ENCODE assay signal across 30 mouse cellular contexts in genomic region chr11:100147566-100148353, GRCm38 (mm10). TPM values are rescaled to one million over a fixed set of nuclear protein-coding genes. Genes with fewer than 3 reads are reported as not detected.
DNase-seq lines count a peak whose midpoint lies in the region; ATAC-seq and TF ChIP-seq lines count a peak whose summit lies in the region.
"Had no signal": no experiment of that assay in that cellular context is flagged by ENCODE, and none has a peak within 500 bp of the region (broad histone marks: within the 10 kb centered on the region; RNA-seq: fewer than 3 reads in every experiment).

No protein-coding gene starts in this region.

- H3K27ac ChIP-seq in heart, embryonic 10.5 days, result peak overlapping the region; percentile 67
- H3K27ac ChIP-seq in heart, embryonic 12.5 days (ENCODE audit: poor library complexity, severe bottlenecking), result no peak overlapping the region
- peak overlapping the region; percentile 58 for H3K27ac ChIP-seq in intestine, postnatal 0 days (ENCODE audit: low read depth, low read length)
- peak overlapping the region; percentile 86 for H3K27ac ChIP-seq in stomach, postnatal 0 days (replicated peaks)
- H3K27ac ChIP-seq: heart, adult 2 months; hindbrain, embryonic 14.5 days; layer of hippocampus, adult 2 months; midbrain, embryonic 15.5 days had no signal

- H3K27me3 ChIP-seq in heart, embryonic 10.5 days (ENCODE audit: insufficient read depth, poor library complexity, severe bottlenecking), result peaks cover 29% of the 10 kb centered on the region
- H3K27me3 ChIP-seq in heart, embryonic 12.5 days (replicated peaks), result peaks cover 13% of the 10 kb centered on the region; the same call in 1 of the 2 replicates
- 0 out of 2 replicates have a peak, but pooled peaks cover 4% of the 10 kb centered on the region for H3K27me3 ChIP-seq in intestine, postnatal 0 days (replicated peaks; ENCODE audit: control insufficient read depth, insufficient read depth, low read length)
- no peaks in the 10 kb centered on the region for H3K27me3 ChIP-seq in stomach, postnatal 0 days (ENCODE audit: control insufficient read depth, insufficient read depth, low read length)

- TF ChIP-seq EP300 in stomach, postnatal 0 days (optimal IDR thresholded peaks at IDR 0.05), result no peak

- no peaks in the 10 kb centered on the region for H3K36me3 ChIP-seq in heart, embryonic 10.5 days
- no peaks in the 10 kb centered on the region for H3K36me3 ChIP-seq in heart, embryonic 12.5 days
- H3K36me3 ChIP-seq in intestine, postnatal 0 days (ENCODE audit: control insufficient read depth, insufficient read depth), result no peaks in the 10 kb centered on the region; the same call in 1 of the 2 replicates
- H3K36me3 ChIP-seq in stomach, postnatal 0 days (ENCODE audit: control insufficient read depth, insufficient read depth, low read length), result no peaks in the 10 kb centered on the region
- H3K36me3 ChIP-seq: midbrain, embryonic 15.5 days had no signal

- H3K4me3 ChIP-seq in heart, embryonic 10.5 days, result no peak overlapping the region
- H3K4me3 ChIP-seq in heart, embryonic 12.5 days, result no peak overlapping the region
- H3K4me3 ChIP-seq in intestine, postnatal 0 days (ENCODE audit: low read depth, low read length), result no peak overlapping the region
- H3K4me3 ChIP-seq in stomach, postnatal 0 days (ENCODE audit: low read depth, low read length), result no peak overlapping the region
- H3K4me3 ChIP-seq: erythroblast, embryonic 14.5 days; heart, adult 2 months; layer of hippocampus, adult 2 months; megakaryocyte, embryonic 14.5 days; midbrain, embryonic 15.5 days had no signal

- DNase-seq in heart, embryonic 10.5 days (ENCODE audit: low spot score), result no peak
- DNase-seq in NIH3T3 (ENCODE audit: low read depth), result peak; percentile 82
- DNase-seq in stomach, postnatal 0 days (ENCODE audit: low spot score), result peak; percentile 50
- DNase-seq in thymus, postnatal 25 days, result no peak
- DNase-seq in adrenal gland, adult 8-10 months, result no peak
- no peak for DNase-seq in left cerebral cortex, postnatal 10 days (ENCODE audit: extremely low spot score in 1 of 2, low spot score in 2 of 2)
- DNase-seq: adrenal gland, postnatal 10 days; cerebellum, adult 9-11 months; gastrocnemius, postnatal 14 days; heart, adult 2 months; heart, postnatal 36 days; kidney, adult 11 months; left cerebral cortex, postnatal 4 days; liver; right cerebral cortex, postnatal 4 days; thymus, adult 18-20 months had no signal

- no peaks in the 10 kb centered on the region for H3K9me3 ChIP-seq in heart, embryonic 10.5 days
- H3K9me3 ChIP-seq in heart, embryonic 12.5 days (replicated peaks), result no peaks in the 10 kb centered on the region
- no peaks in the 10 kb centered on the region for H3K9me3 ChIP-seq in intestine, postnatal 0 days (ENCODE audit: control insufficient read depth)
- H3K9me3 ChIP-seq in stomach, postnatal 0 days (ENCODE audit: control insufficient read depth, low read length), result no peaks in the 10 kb centered on the region
- H3K9me3 ChIP-seq: midbrain, embryonic 15.5 days had no signal

- H3K4me2 ChIP-seq in heart, embryonic 12.5 days, result no peak overlapping the region
- no peak overlapping the region for H3K4me2 ChIP-seq in intestine, postnatal 0 days (replicated peaks; ENCODE audit: low read depth)
- no peak overlapping the region for H3K4me2 ChIP-seq in stomach, postnatal 0 days (replicated peaks; ENCODE audit: low read depth)
- H3K4me2 ChIP-seq: hindbrain, embryonic 14.5 days; midbrain, embryonic 15.5 days had no signal

- ATAC-seq in heart, embryonic 12.5 days (ENCODE audit: insufficient number of reproducible peaks, low FRiP score), result no peak
- peak; percentile 6; the same call in 1 of the 2 replicates for ATAC-seq in intestine, postnatal 0 days
- ATAC-seq in stomach, postnatal 0 days (ENCODE audit: low FRiP score, low TSS enrichment), result peak; percentile 17
- ATAC-seq: forebrain, embryonic 14.5 days; midbrain, embryonic 15.5 days had no signal

- intact Hi-C loops in left cerebral cortex, postnatal 10 days (cut with DNase I), result no loop called here

- TF ChIP-seq CTCF in intestine, postnatal 0 days (IDR thresholded peaks at IDR 0.05; ENCODE audit: low read depth), result no peak
- TF ChIP-seq CTCF in stomach, postnatal 0 days (IDR thresholded peaks at IDR 0.05; ENCODE audit: low read depth), result no peak

- no peak overlapping the region for H3K9ac ChIP-seq in heart, embryonic 12.5 days
- no peak overlapping the region for H3K9ac ChIP-seq in intestine, postnatal 0 days (ENCODE audit: low read depth, low read length)
- H3K9ac ChIP-seq in stomach, postnatal 0 days (ENCODE audit: low read length), result no peak overlapping the region
- H3K9ac ChIP-seq: hindbrain, embryonic 14.5 days; midbrain, embryonic 15.5 days had no signal

- 39% methylated on average over 5 of the region's 5 CpGs for WGBS in heart, embryonic 10.5 days
- WGBS in heart, embryonic 12.5 days, result 38% methylated on average over 5 of the region's 5 CpGs
- WGBS in intestine, postnatal 0 days, result 23% methylated on average over 5 of the region's 5 CpGs
- 51% methylated on average over 5 of the region's 5 CpGs for WGBS in stomach, postnatal 0 days

- H3K4me1 ChIP-seq in heart, embryonic 10.5 days, result peaks cover 46% of the 10 kb centered on the region
- peaks cover 46% of the 10 kb centered on the region for H3K4me1 ChIP-seq in heart, embryonic 12.5 days (replicated peaks)
- H3K4me1 ChIP-seq in intestine, postnatal 0 days (replicated peaks; ENCODE audit: control insufficient read depth, insufficient read depth, low read length), result peaks cover 12% of the 10 kb centered on the region; the same call in 1 of the 2 replicates
- H3K4me1 ChIP-seq in stomach, postnatal 0 days (replicated peaks; ENCODE audit: control insufficient read depth, insufficient read depth), result no peaks in the 10 kb centered on the region
- H3K4me1 ChIP-seq: megakaryocyte, embryonic 14.5 days had no signal

RNA-seq across cellular contexts. Expression of gene Krt19, which starts 0.7 kb away (rescaled TPM):
- 76.3 and 86.1 TPM in 2 replicates for polyA plus RNA-seq in heart, embryonic 10.5 days (2016; fragmentation: Nextera tagmentation; extraction: Ambion mirVana)
- 86.8 and 88.0 TPM in 2 replicates for polyA plus RNA-seq in heart, embryonic 12.5 days (2016; fragmentation: Nextera tagmentation; extraction: Ambion mirVana)
- 491 and 533 TPM in 2 replicates for polyA plus RNA-seq in intestine, postnatal 0 days (2015; fragmentation: Nextera tagmentation; extraction: Ambion mirVana)
- polyA plus RNA-seq in stomach, postnatal 0 days (2015; fragmentation: Nextera tagmentation; extraction: Ambion mirVana), result 1,512 and 1,618 TPM in 2 replicates
- total RNA-seq in adrenal gland, adult 8-10 months (2022), result 1 to 10 TPM; 1.3 to 4.2 (median 3.7) TPM
- total RNA-seq in left cerebral cortex, postnatal 10 days (2021), result 1 to 10 TPM in 1 of 2 experiments, under 1 TPM in 1; 0.73 to 1.1 TPM
- total RNA-seq: layer of hippocampus, adult 2 months had no signal
- polyA plus RNA-seq: erythroblast, embryonic 14.5 days had no signal

RNA-seq across cellular contexts. Expression of gene Krt15, which starts 12.0 kb away (rescaled TPM):
- 0.11 and 1.5 TPM in 2 replicates for polyA plus RNA-seq in heart, embryonic 10.5 days (2016; fragmentation: Nextera tagmentation; extraction: Ambion mirVana)
- 0.58 and 0.69 TPM in 2 replicates for polyA plus RNA-seq in heart, embryonic 12.5 days (2016; fragmentation: Nextera tagmentation; extraction: Ambion mirVana)
- polyA plus RNA-seq in intestine, postnatal 0 days (2015; fragmentation: Nextera tagmentation; extraction: Ambion mirVana), result 1.2 and 1.5 TPM in 2 replicates
- 758 and 921 TPM in 2 replicates for polyA plus RNA-seq in stomach, postnatal 0 days (2015; fragmentation: Nextera tagmentation; extraction: Ambion mirVana)
- total RNA-seq in adrenal gland, adult 8-10 months (2022), result not detected
- total RNA-seq in left cerebral cortex, postnatal 10 days (2021), result not detected
- total RNA-seq: adrenal gland, postnatal 10 days; gastrocnemius, postnatal 14 days; heart, postnatal 36 days; left cerebral cortex, postnatal 4 days had no signal
- polyA plus RNA-seq: cortical plate, adult 2 months had no signal

RNA-seq across cellular contexts. Expression of gene Krt13, which starts 26.4 kb away (rescaled TPM):
- polyA plus RNA-seq in heart, embryonic 10.5 days (2016; fragmentation: Nextera tagmentation; extraction: Ambion mirVana), result 0.10 TPM in 1 of 2 replicates, not detected in the other
- 0.14 and 0.20 TPM in 2 replicates for polyA plus RNA-seq in heart, embryonic 12.5 days (2016; fragmentation: Nextera tagmentation; extraction: Ambion mirVana)
- not detected in 2 replicates for polyA plus RNA-seq in intestine, postnatal 0 days (2015; fragmentation: Nextera tagmentation; extraction: Ambion mirVana)
- 2,802 and 3,195 TPM in 2 replicates for polyA plus RNA-seq in stomach, postnatal 0 days (2015; fragmentation: Nextera tagmentation; extraction: Ambion mirVana)
- total RNA-seq in adrenal gland, adult 8-10 months (2022), result not detected
- not detected for total RNA-seq in left cerebral cortex, postnatal 10 days (2021)
- total RNA-seq: adrenal gland, postnatal 10 days; gastrocnemius, postnatal 14 days; heart, adult 2 months; heart, postnatal 36 days; layer of hippocampus, adult 2 months; left cerebral cortex, postnatal 4 days had no signal
- polyA plus RNA-seq: cortical plate, adult 2 months; embryonic facial prominence, embryonic 11.5 days; erythroblast, embryonic 14.5 days; forebrain, embryonic 14.5 days; heart, adult 2 months; hindbrain, embryonic 14.5 days; liver, embryonic 16.5 days; midbrain, embryonic 15.5 days had no signal

RNA-seq across cellular contexts. Expression of gene Krt36, which starts 42.3 kb away (rescaled TPM):
- 0.08 TPM in 1 of 2 replicates, not detected in the other for polyA plus RNA-seq in heart, embryonic 10.5 days (2016; fragmentation: Nextera tagmentation; extraction: Ambion mirVana)
- not detected in 2 replicates for polyA plus RNA-seq in heart, embryonic 12.5 days (2016; fragmentation: Nextera tagmentation; extraction: Ambion mirVana)
- polyA plus RNA-seq in intestine, postnatal 0 days (2015; fragmentation: Nextera tagmentation; extraction: Ambion mirVana), result 0.09 and 0.16 TPM in 2 replicates
- polyA plus RNA-seq in stomach, postnatal 0 days (2015; fragmentation: Nextera tagmentation; extraction: Ambion mirVana), result 0.30 and 0.48 TPM in 2 replicates
- under 1 TPM in 2 of 4 experiments, not detected in 2; 0.31 to 0.40 TPM for total RNA-seq in adrenal gland, adult 8-10 months (2022)
- total RNA-seq in left cerebral cortex, postnatal 10 days (2021), result not detected
- total RNA-seq: gastrocnemius, postnatal 14 days; heart, adult 2 months; heart, postnatal 36 days; layer of hippocampus, adult 2 months; left cerebral cortex, postnatal 4 days; neutrophil, adult 5-6 weeks had no signal
- polyA plus RNA-seq: cortical plate, adult 2 months; erythroblast, embryonic 14.5 days; forebrain, embryonic 14.5 days; heart, adult 2 months; hindbrain, embryonic 14.5 days; liver, embryonic 16.5 days; midbrain, embryonic 15.5 days had no signal

RNA-seq across cellular contexts. Expression of gene Krt9, which starts 45.3 kb away (rescaled TPM):
- not detected in 2 replicates for polyA plus RNA-seq in heart, embryonic 10.5 days (2016; fragmentation: Nextera tagmentation; extraction: Ambion mirVana)
- polyA plus RNA-seq in heart, embryonic 12.5 days (2016; fragmentation: Nextera tagmentation; extraction: Ambion mirVana), result not detected in 2 replicates
- polyA plus RNA-seq in intestine, postnatal 0 days (2015; fragmentation: Nextera tagmentation; extraction: Ambion mirVana), result not detected in 2 replicates
- 0.04 TPM in 1 of 2 replicates, not detected in the other for polyA plus RNA-seq in stomach, postnatal 0 days (2015; fragmentation: Nextera tagmentation; extraction: Ambion mirVana)
- total RNA-seq in adrenal gland, adult 8-10 months (2022), result under 1 TPM in 1 of 4 experiments, not detected in 3; 0.11 TPM
- total RNA-seq in left cerebral cortex, postnatal 10 days (2021), result 1 to 10 TPM; 1.7 to 2.2 TPM
- total RNA-seq: gastrocnemius, postnatal 14 days; heart, adult 2 months; heart, postnatal 36 days; neutrophil, adult 5-6 weeks had no signal
- polyA plus RNA-seq: embryonic facial prominence, embryonic 11.5 days; erythroblast, embryonic 14.5 days; forebrain, embryonic 14.5 days; heart, adult 2 months; hindbrain, embryonic 14.5 days; kidney, embryonic 16.5 days; liver, embryonic 16.5 days; midbrain, embryonic 15.5 days; urinary bladder, adult 2 months had no signal

Comparison
In these comparisons a context has a peak if more than half of its experiments do, and no peak if none do; other contexts are left out.
1. DNase-seq: peak in NIH3T3 (single experiment) and stomach, postnatal 0 days (single experiment); none in heart, embryonic 10.5 days (single experiment), thymus, postnatal 25 days (single experiment), adrenal gland, adult 8-10 months (single experiment) and left cerebral cortex, postnatal 10 days (0 of 2).
2. RNA of gene Krt15, which starts 12.0 kb away (polyA plus RNA-seq): 758 to 921 TPM in stomach, postnatal 0 days; 0.11 to 1.5 TPM in heart, embryonic 10.5 days, 1.2 to 1.5 TPM in intestine, postnatal 0 days and 0.58 to 0.69 TPM in heart, embryonic 12.5 days; every median in the first group is over 100 times any median in the second.
3. RNA of gene Krt13, which starts 26.4 kb away (polyA plus RNA-seq): 2,802 to 3,195 TPM in stomach, postnatal 0 days; 0.14 to 0.20 TPM in heart, embryonic 12.5 days, not detected in intestine, postnatal 0 days and 0.10 TPM in heart, embryonic 10.5 days; every median in the first group is over 1,000 times any median in the second.